Mouse (Mus musculus) E14TG2a.4 (cell line): ENCODE results near the gene Synj2.
"Not testable (repeated sequence)": the region's sequence is repeated elsewhere in the genome, so short reads cannot be mapped to it uniquely, and the experiment has no call there.

ENCODE experiments used
- H3K27me3 ChIP-seq: 2 replicates; pipeline ENCODE4 v1.6.1; 2014; ENCODE audit warnings: low read length, control low read depth; ENCODE audit not compliant: insufficient read depth
- H3K36me3 ChIP-seq: 2 replicates; pipeline ENCODE4 v1.6.1; 2014; ENCODE audit warnings: low read length, control low read depth; ENCODE audit not compliant: insufficient read depth
- H3K4me1 ChIP-seq: replicated peaks from 2 replicates; pipeline ENCODE4 v1.6.1; 2014; ENCODE audit warnings: low read depth, low read length, control low read depth
- H3K4me3 ChIP-seq: replicated peaks from 2 replicates; pipeline ENCODE4 v1.5.1; 2014; ENCODE audit warnings: mild to moderate bottlenecking, low read length
- H3K9me3 ChIP-seq: 2 replicates; pipeline ENCODE4 v1.6.1; 2014; ENCODE audit warnings: low read length, control low read depth
- CTCF ChIP-seq: conservative IDR thresholded peaks from 2 replicates; pipeline ENCODE4 v1.5.1; 2014; ENCODE audit warnings: low read length
- NANOG ChIP-seq: IDR thresholded peaks from 2 replicates; pipeline ENCODE4 v1.6.1; 2014; ENCODE audit warnings: borderline replicate concordance, low read length, mixed read lengths
- POU5F1 ChIP-seq: IDR thresholded peaks from 2 replicates; pipeline ENCODE4 v1.6.1; 2014; ENCODE audit warnings: low read length, borderline replicate concordance

Gene Synj2

DNA sequence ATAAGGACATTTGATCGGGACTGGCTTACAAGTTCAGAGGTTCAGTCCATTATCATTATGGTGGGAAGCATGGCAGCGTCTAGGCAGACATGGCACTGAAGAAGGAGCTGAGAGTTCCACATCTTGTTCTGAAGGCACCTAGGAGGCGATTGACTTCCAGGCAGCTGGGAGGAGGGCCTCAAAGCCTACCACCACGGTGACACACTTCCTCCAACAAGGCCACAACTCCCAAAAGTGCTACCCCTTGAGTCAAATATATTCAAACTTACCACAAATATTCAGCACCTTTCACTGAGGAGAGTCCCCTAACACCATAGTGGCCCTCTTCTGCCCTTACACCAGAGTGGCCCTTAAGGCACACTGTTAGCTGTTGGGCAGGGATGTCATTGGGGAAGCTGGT is 73.9 kb downstream of the Synj2 start:
- Histone ChIP-seq H3K36me3 (peaks cover 32% of the 10 kb centered on the region), H3K4me3 (no peak overlapping the region), H3K27me3 (no peaks in the 10 kb centered on the region), H3K4me1 (peaks cover 21% of the 10 kb centered on the region), H3K9me3 (no peaks in the 10 kb centered on the region)
- no peak for TF ChIP-seq CTCF
- TF ChIP-seq NANOG = no peak
- TF ChIP-seq POU5F1 = no peak

- H3K36me3 ChIP-seq = peaks cover 24% of the 10 kb centered on the region; the same call in 1 of the 2 replicates
- H3K9me3 ChIP-seq = no peaks in the 10 kb centered on the region
- H3K4me3 ChIP-seq = no peak overlapping the region
- TF ChIP-seq POU5F1 = no peak
- no peaks in the 10 kb centered on the region for H3K27me3 ChIP-seq
- H3K4me1 ChIP-seq = peaks cover 28% of the 10 kb centered on the region
Observed at GRCm38 (mm10) chr17:6016213-6016780, 75.2 kb downstream of the Synj2 start.

DNA sequence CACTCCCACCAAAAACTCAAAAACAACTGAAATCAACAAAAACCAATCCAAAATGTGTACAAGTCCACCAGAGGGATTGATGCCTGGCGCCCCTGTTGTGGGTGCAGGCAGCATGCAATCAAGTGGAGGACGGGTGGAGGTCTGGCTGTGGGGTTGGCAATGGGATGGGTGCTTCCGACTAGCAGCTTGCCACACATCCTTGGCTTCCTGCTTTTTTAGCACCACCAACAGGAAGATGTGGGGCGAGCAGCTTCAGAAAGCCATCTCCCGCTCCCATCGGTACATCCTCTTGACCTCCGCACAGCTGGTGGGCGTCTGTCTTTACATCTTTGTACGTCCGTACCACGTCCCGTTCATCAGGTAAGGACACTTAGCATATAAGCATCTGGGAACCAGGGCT is 76.2 kb downstream of the Synj2 start:
- H3K4me1 ChIP-seq = peaks cover 28% of the 10 kb centered on the region
- H3K9me3 ChIP-seq = no peaks in the 10 kb centered on the region
- no peak overlapping the region for H3K4me3 ChIP-seq
- H3K27me3 ChIP-seq = no peaks in the 10 kb centered on the region
- peaks cover 24% of the 10 kb centered on the region; the same call in 1 of the 2 replicates for H3K36me3 ChIP-seq
- no peak for TF ChIP-seq CTCF
- no peak for TF ChIP-seq NANOG
- no peak for TF ChIP-seq POU5F1

DNA sequence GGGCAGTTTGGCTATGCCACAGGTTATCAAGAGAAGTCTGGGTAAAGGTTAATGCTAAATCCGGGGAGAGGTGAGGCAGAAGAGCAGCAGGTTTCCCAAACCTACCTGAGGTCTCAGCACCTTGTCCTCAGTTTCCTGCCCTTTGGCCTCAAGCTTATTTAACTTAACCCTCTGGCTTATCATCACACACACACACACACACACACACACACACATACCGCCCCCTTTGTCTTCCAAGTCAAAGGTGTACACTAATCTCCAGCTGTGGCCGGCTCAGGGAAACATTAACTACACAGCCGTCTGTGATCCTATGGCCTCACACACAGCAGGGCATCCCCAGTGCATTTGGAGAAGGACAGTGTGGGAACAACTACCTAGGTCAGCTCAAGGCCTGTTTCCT is 77.3 kb downstream of the Synj2 start:
- Histone ChIP-seq H3K4me1 (peaks cover 28% of the 10 kb centered on the region), H3K9me3 (no peaks in the 10 kb centered on the region), H3K4me3 (no peak overlapping the region), H3K36me3 (peaks cover 22% of the 10 kb centered on the region; the same call in 1 of the 2 replicates), H3K27me3 (no peaks in the 10 kb centered on the region)
- TF ChIP-seq CTCF = no peak
- TF ChIP-seq POU5F1 = no peak
- no peak for TF ChIP-seq NANOG

DNA sequence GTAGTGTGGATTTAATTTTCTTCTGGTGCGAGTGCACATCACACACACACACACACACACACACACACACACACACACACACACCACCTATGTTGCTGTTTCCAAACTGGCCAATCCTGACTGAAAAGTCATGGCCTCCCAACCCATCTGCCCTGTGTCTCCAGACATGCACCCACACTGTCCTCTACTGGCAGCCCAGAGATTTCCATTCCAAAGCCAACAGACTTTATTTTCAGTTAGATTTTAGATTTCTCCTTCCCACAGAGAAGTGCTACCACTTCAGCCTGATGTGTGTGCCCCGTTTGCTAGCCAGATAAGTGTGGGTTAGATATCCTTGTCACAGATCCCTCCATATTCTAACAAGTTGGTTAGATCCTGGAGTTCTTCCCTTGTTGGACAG is 78.7 kb downstream of the Synj2 start:
- Histone ChIP-seq H3K36me3 (peaks cover 16% of the 10 kb centered on the region; the same call in 1 of the 2 replicates), H3K27me3 (no peaks in the 10 kb centered on the region), H3K9me3 (no peaks in the 10 kb centered on the region), H3K4me1 (peaks cover 28% of the 10 kb centered on the region), H3K4me3 (no peak overlapping the region)
- TF ChIP-seq CTCF (peak; percentile 65), NANOG (no peak)

- H3K27me3 ChIP-seq = no peaks in the 10 kb centered on the region
- TF ChIP-seq POU5F1 (no peak), CTCF (no peak), NANOG (no peak)
- no peaks in the 10 kb centered on the region for H3K9me3 ChIP-seq
- H3K4me3 ChIP-seq = no peak overlapping the region
- H3K36me3 ChIP-seq = peaks cover 15% of the 10 kb centered on the region; the same call in 1 of the 2 replicates
- H3K4me1 ChIP-seq = peaks cover 28% of the 10 kb centered on the region
Observed at GRCm38 (mm10) chr17:6020636-6021035, 79.6 kb downstream of the Synj2 start.

DNA sequence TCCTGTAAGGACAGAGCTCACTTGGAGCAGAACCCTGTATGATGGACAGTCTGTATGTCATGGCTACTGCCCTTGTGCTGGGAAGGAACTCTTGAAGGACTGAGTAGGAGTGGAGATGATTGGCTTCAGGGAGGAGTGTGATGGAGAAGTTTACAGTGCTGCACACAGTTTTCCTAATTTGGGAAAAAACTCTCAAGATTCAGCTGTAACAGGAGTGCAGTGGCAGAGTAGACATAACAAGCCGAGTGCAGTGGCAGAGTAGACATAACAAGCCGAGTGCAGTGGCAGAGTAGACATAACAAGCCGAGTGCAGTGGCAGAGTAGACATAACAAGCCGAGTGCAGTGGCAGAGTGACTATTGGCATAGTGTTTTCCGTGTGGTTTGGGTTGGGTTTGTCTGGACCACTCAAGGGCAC is 80.3 kb downstream of the Synj2 start:
- not testable (repeated sequence) for H3K9me3 ChIP-seq, H3K4me3 ChIP-seq, H3K27me3 ChIP-seq
- Histone ChIP-seq H3K4me1 (peaks cover 22% of the 10 kb centered on the region), H3K36me3 (peaks cover 18% of the 10 kb centered on the region)

GRCm38 (mm10) chr17:6025831-6026230 is 84.8 kb downstream of the Synj2 start:
- Histone ChIP-seq H3K27me3 (no peaks in the 10 kb centered on the region), H3K36me3 (peaks cover 40% of the 10 kb centered on the region), H3K4me3 (no peak overlapping the region), H3K9me3 (no peaks in the 10 kb centered on the region), H3K4me1 (peaks cover 2% of the 10 kb centered on the region; the same call in 1 of the 2 replicates)
- TF ChIP-seq NANOG = no peak
- no peak for TF ChIP-seq CTCF
- no peak for TF ChIP-seq POU5F1

DNA sequence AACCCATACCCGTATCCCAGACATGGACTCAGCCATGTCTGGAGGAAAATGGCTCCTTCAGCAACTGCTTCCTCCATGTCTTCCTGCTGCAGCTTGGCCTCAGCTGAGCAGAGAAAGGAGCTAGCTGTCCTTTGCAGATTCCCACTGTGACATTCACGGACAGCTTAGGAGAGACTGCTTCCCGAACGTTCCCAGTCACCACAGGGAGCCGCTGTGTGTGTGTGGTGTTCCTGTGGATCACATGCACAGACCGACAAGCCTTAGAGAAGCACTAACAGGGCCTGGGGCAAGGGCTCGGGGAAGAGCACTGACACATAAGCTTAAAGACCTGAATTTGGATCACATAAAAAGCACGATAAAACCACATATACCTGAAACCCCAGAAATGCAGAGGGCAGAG is 94.6 kb downstream of the Synj2 start:
- Histone ChIP-seq H3K4me3 (no peak overlapping the region), H3K27me3 (no peaks in the 10 kb centered on the region), H3K36me3 (peaks cover 25% of the 10 kb centered on the region), H3K4me1 (peaks cover 24% of the 10 kb centered on the region; the same call in 1 of the 2 replicates), H3K9me3 (peaks cover 24% of the 10 kb centered on the region)
- TF ChIP-seq NANOG (no peak), POU5F1 (no peak), CTCF (no peak)
